29 mouse cellular contexts compared by ENCODE assay signal in the genomic region with DNA sequence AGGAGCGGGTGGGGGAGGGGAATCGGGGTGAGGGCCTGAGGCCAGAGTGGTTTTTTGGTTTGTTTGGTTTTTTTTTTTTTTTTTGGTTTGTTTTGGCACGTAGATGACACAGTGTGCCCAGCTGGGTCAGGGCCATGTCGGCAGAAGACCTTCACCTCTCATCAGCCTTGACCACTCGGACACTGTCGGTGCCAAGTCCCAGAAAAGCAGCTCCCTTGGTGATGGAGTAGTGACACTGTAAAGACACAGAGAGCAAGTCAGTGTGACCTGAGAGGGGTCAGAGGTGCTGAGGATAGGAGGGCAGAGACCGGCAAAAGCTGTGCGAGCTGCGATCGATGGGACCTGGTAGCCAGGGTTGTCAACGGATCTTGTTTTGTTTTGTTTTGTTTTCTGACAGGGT. TPM values are rescaled to one million over a fixed set of nuclear protein-coding genes. Genes with fewer than 3 reads are reported as not detected.
A peak's percentile ranks its signal among the peaks of the same experiment; 100 is the strongest.
DNase-seq lines count a peak whose midpoint lies in the region; ATAC-seq lines count a peak whose summit lies in the region.
"Had no signal": no experiment of that assay in that cellular context is flagged by ENCODE, and none has a peak within 500 bp of the region (broad histone marks: within the 10 kb centered on the region; RNA-seq: fewer than 3 reads in every experiment).

No protein-coding gene starts in this region.

- ATAC-seq in liver, embryonic 13.5 days (ENCODE audit: low read depth) = peak; percentile 52
- ATAC-seq: forebrain, embryonic 13.5 days; intestine, embryonic 16.5 days; midbrain, embryonic 13.5 days had no signal

- no peaks in the 10 kb centered on the region for H3K9me3 ChIP-seq in liver, embryonic 13.5 days (replicated peaks)
- H3K9me3 ChIP-seq: forebrain, embryonic 13.5 days; G1E; heart, embryonic 15.5 days; hindbrain, embryonic 12.5 days; limb, embryonic 12.5 days; midbrain, embryonic 13.5 days; neural tube, embryonic 13.5 days had no signal

- DNase-seq in adrenal gland, adult 2 months = peak; percentile 74
- no peak for DNase-seq in adrenal gland, adult 18-20 months (ENCODE audit: low spot score in 2 of 2)
- peak; percentile 59 for DNase-seq in kidney, adult 9 months
- DNase-seq in kidney, postnatal 4 days = no peak
- DNase-seq in liver, embryonic 13.5 days = no peak
- DNase-seq in spleen, postnatal 10 days (ENCODE audit: low spot score in 2 of 2) = no peak
- no peak for DNase-seq in gastrocnemius, postnatal 36 days
- DNase-seq: cerebellum, adult 18-20 months; cerebellum, postnatal 14 days; gastrocnemius, postnatal 10 days; heart, postnatal 36 days; lung, adult 2 months; lung, postnatal 10 days; right cerebral cortex, postnatal 4 days; thymus, adult 2 months; thymus, postnatal 4 days had no signal

- H3K36me3 ChIP-seq in liver, embryonic 13.5 days = 0 out of 2 replicates have a peak, but pooled peaks cover 4% of the 10 kb centered on the region
- H3K36me3 ChIP-seq: G1E had no signal

- WGBS in liver, embryonic 13.5 days (ENCODE audit: insufficient replicate concordance) = 70% methylated on average over 11 of the region's 11 CpGs

- no peaks in the 10 kb centered on the region for H3K27me3 ChIP-seq in liver, embryonic 13.5 days
- H3K27me3 ChIP-seq: forebrain, embryonic 13.5 days; heart, embryonic 15.5 days; hindbrain, embryonic 12.5 days; limb, embryonic 12.5 days; midbrain, embryonic 13.5 days; neural tube, embryonic 13.5 days had no signal

- intact Hi-C loops in gastrocnemius, postnatal 36 days (cut with DNase I) = no loop called here

- no peak overlapping the region for H3K9ac ChIP-seq in liver, embryonic 13.5 days
- H3K9ac ChIP-seq: forebrain, embryonic 13.5 days; heart, embryonic 15.5 days; hindbrain, embryonic 12.5 days; limb, embryonic 12.5 days; midbrain, embryonic 13.5 days; neural tube, embryonic 13.5 days had no signal

- no peak overlapping the region for H3K4me2 ChIP-seq in liver, embryonic 13.5 days
- H3K4me2 ChIP-seq: forebrain, embryonic 13.5 days; heart, embryonic 15.5 days; hindbrain, embryonic 12.5 days; limb, embryonic 12.5 days; midbrain, embryonic 13.5 days; neural tube, embryonic 13.5 days had no signal

- H3K4me3 ChIP-seq in liver, embryonic 13.5 days (replicated peaks) = no peak overlapping the region
- H3K4me3 ChIP-seq: forebrain, embryonic 13.5 days; heart, embryonic 15.5 days; hindbrain, embryonic 12.5 days; limb, embryonic 12.5 days; midbrain, embryonic 13.5 days; neural tube, embryonic 13.5 days had no signal

- peak overlapping the region; percentile 43; the same call in 1 of the 2 replicates for H3K27ac ChIP-seq in liver, embryonic 13.5 days
- H3K27ac ChIP-seq: forebrain, embryonic 13.5 days; heart, embryonic 15.5 days; hindbrain, embryonic 12.5 days; kidney, postnatal 0 days; limb, embryonic 12.5 days; macrophage; midbrain, embryonic 13.5 days; neural tube, embryonic 13.5 days had no signal

- H3K4me1 ChIP-seq in liver, embryonic 13.5 days (replicated peaks) = peaks cover 22% of the 10 kb centered on the region
- H3K4me1 ChIP-seq: forebrain, embryonic 13.5 days; hindbrain, embryonic 12.5 days; limb, embryonic 12.5 days; midbrain, embryonic 13.5 days; neural tube, embryonic 13.5 days had no signal

RNA-seq across cellular contexts. Expression of a gene that starts 16.8 kb away (rescaled TPM):
- 10 to 100 TPM; 48.6 to 60.7 TPM for total RNA-seq in adrenal gland, adult 2 months (2021)
- polyA plus RNA-seq in adrenal gland, adult 2 months (2012; rRNA removed) = 13.9 and 14.4 TPM in 2 replicates
- 10 to 100 TPM; 49.8 to 65.0 TPM for total RNA-seq in adrenal gland, adult 18-20 months (2021)
- polyA plus RNA-seq in liver, embryonic 13.5 days (2015; fragmentation: Nextera tagmentation; extraction: Ambion mirVana) = 14.8 and 21.8 TPM in 2 replicates
- total RNA-seq in gastrocnemius, postnatal 36 days (2021) = 10 to 100 TPM; 24.3 to 26.6 TPM

RNA-seq across cellular contexts. Expression of a gene that starts 18.3 kb away (rescaled TPM):
- total RNA-seq in adrenal gland, adult 2 months (2021) = 100 to 1,000 TPM in 1 of 2 experiments, 10 to 100 TPM in 1; 71.2 to 106 TPM
- polyA plus RNA-seq in adrenal gland, adult 2 months (2012; rRNA removed) = 128 and 216 TPM in 2 replicates
- 100 to 1,000 TPM in 1 of 2 experiments, 10 to 100 TPM in 1; 81.7 to 106 TPM for total RNA-seq in adrenal gland, adult 18-20 months (2021)
- 20.8 and 22.0 TPM in 2 replicates for polyA plus RNA-seq in liver, embryonic 13.5 days (2015; fragmentation: Nextera tagmentation; extraction: Ambion mirVana)
- 1 to 10 TPM; 7.5 to 7.6 TPM for total RNA-seq in gastrocnemius, postnatal 36 days (2021)

RNA-seq across cellular contexts. Expression of a gene that starts 35.9 kb away (rescaled TPM):
- total RNA-seq in adrenal gland, adult 2 months (2021) = under 1 TPM; 0.35 to 0.49 TPM
- 0.88 and 0.92 TPM in 2 replicates for polyA plus RNA-seq in adrenal gland, adult 2 months (2012; rRNA removed)
- total RNA-seq in adrenal gland, adult 18-20 months (2021) = under 1 TPM; 0.26 to 0.56 TPM
- polyA plus RNA-seq in liver, embryonic 13.5 days (2015; fragmentation: Nextera tagmentation; extraction: Ambion mirVana) = 31.0 and 31.3 TPM in 2 replicates
- total RNA-seq in gastrocnemius, postnatal 36 days (2021) = under 1 TPM in 1 of 2 experiments, not detected in 1; 0.15 TPM
- total RNA-seq: heart, postnatal 36 days had no signal
- polyA plus RNA-seq: embryonic facial prominence, embryonic 11.5 days; limb, embryonic 12.5 days; midbrain, embryonic 13.5 days had no signal

RNA-seq across cellular contexts. Expression of a gene that starts 42.1 kb away (rescaled TPM):
- total RNA-seq in adrenal gland, adult 2 months (2021) = 10 to 100 TPM; 37.7 to 71.0 TPM
- polyA plus RNA-seq in adrenal gland, adult 2 months (2012; rRNA removed) = 65.0 and 78.9 TPM in 2 replicates
- 10 to 100 TPM; 45.1 to 66.2 TPM for total RNA-seq in adrenal gland, adult 18-20 months (2021)
- 1.1 and 1.2 TPM in 2 replicates for polyA plus RNA-seq in liver, embryonic 13.5 days (2015; fragmentation: Nextera tagmentation; extraction: Ambion mirVana)
- total RNA-seq in gastrocnemius, postnatal 36 days (2021) = 10 to 100 TPM; 42.6 TPM
- total RNA-seq: granulocyte monocyte progenitor cell, adult 5-6 weeks; megakaryocyte-erythroid progenitor cell, adult 5-6 weeks had no signal
- polyA plus RNA-seq: embryonic facial prominence, embryonic 11.5 days; hindbrain, embryonic 12.5 days; macrophage had no signal

RNA-seq across cellular contexts. Expression of a gene that starts 45.5 kb away (rescaled TPM):
- 1 to 10 TPM; 2.0 to 4.7 TPM for total RNA-seq in adrenal gland, adult 2 months (2021)
- 2.3 and 2.4 TPM in 2 replicates for polyA plus RNA-seq in adrenal gland, adult 2 months (2012; rRNA removed)
- total RNA-seq in adrenal gland, adult 18-20 months (2021) = 1 to 10 TPM; 4.1 to 7.4 TPM
- polyA plus RNA-seq in liver, embryonic 13.5 days (2015; fragmentation: Nextera tagmentation; extraction: Ambion mirVana) = 5.5 and 6.5 TPM in 2 replicates
- total RNA-seq in gastrocnemius, postnatal 36 days (2021) = 1 to 10 TPM in 1 of 2 experiments, under 1 TPM in 1; 0.69 to 1.3 TPM

Comparison
In these comparisons a context has a peak if more than half of its experiments do, and no peak if none do; other contexts are left out.
1. DNase-seq: peak in adrenal gland, adult 2 months (single experiment) and kidney, adult 9 months (single experiment); none in adrenal gland, adult 18-20 months (0 of 2), kidney, postnatal 4 days (0 of 2), liver, embryonic 13.5 days (single experiment), spleen, postnatal 10 days (0 of 2) and gastrocnemius, postnatal 36 days (0 of 2).
2. RNA of a gene that starts 18.3 kb away (total RNA-seq): 81.7 to 106 TPM in adrenal gland, adult 18-20 months and 71.2 to 106 TPM in adrenal gland, adult 2 months; 7.5 to 7.6 TPM in gastrocnemius, postnatal 36 days; every median in the first group is over 4 times any median in the second.